Mouse (Mus musculus) cerebellum, adult 2 months (tissue): ENCODE measurements at regions not wholly inside any gene's neighbourhood (a gene's known extent, or its start where the extent isn't known, plus 50 kb on each side); places are given as distances from the start of the nearest gene placed in this dataset.

Source experiments
- CTCF ChIP-seq: fragments of 200-500 bp; IDR thresholded peaks from 2 replicates; pipeline ENCODE4 v1.5.1; 2011; ENCODE audit warnings: low read depth, mild to moderate bottlenecking, control low read depth, low read length, moderate library complexity, borderline replicate concordance; ENCODE audit not compliant: insufficient read depth
- POLR2A ChIP-seq: fragments of 200-500 bp; IDR thresholded peaks from 2 replicates; pipeline ENCODE4 v1.6.1; 2011; ENCODE audit warnings: low read length, control low read depth, borderline replicate concordance; ENCODE audit not compliant: insufficient read depth

GRCm38 (mm10) chr13:97516731-97517130 is 243.7 kb downstream of the Gm10260 start:
- TF ChIP-seq POLR2A: no peak
- TF ChIP-seq CTCF: no peak
